Mouse (Mus musculus): ENCODE measurements around the gene Gm6583.

The Gm6583 gene

DNA sequence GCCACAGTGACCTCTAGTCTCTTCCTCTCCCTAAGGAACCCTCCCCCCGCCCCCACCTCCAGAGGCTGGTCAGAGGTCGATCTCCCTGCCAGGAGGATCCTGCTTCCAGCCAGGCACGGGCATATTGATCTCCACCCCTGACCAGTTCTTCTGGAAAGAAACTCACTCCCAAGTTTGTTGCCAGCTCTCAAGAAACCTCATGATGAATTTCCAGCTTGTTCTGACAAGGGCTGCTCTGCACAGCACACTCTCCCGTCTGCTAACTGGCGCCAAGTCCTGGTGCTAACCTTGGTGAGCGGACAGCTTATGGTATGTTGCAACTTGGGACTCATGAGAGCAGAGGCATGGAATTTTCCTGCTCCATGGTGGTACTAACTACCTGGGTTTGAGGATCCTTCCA is 22.9 kb upstream of the Gm6583 start:
- TF ChIP-seq GATA4 (IDR thresholded peaks at IDR 0.05; ENCODE audit: insufficient replicate concordance, low read length) = no peak

DNA sequence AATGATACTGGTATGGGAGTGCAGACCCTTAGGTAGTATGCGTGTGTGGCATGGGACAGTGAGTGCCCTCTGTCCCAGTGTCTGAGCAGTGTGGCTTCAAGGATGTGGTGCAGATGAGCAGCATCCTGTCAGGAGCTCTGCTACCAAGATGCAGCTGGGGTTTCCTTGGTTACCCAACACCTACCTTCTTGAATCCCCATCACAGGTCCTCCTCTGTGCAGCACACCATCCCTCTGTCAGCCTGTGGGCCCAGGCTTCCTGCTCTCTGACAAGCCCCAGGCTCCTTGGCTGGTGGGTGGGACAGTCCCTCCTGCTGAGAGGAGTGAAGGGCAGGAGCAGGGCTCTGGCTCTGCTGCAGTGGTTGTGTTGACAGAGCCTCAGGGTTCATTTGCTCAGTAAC is 21.5 kb upstream of the Gm6583 start:
- no peak for TF ChIP-seq GATA4 (IDR thresholded peaks at IDR 0.05; ENCODE audit: insufficient replicate concordance, low read length)

- TF ChIP-seq GATA4 (IDR thresholded peaks at IDR 0.05; ENCODE audit: insufficient replicate concordance, low read length) = no peak
These were observed 20.3 kb upstream of the Gm6583 start for GRCm38 (mm10) chr5:112376111-112376510.

DNA sequence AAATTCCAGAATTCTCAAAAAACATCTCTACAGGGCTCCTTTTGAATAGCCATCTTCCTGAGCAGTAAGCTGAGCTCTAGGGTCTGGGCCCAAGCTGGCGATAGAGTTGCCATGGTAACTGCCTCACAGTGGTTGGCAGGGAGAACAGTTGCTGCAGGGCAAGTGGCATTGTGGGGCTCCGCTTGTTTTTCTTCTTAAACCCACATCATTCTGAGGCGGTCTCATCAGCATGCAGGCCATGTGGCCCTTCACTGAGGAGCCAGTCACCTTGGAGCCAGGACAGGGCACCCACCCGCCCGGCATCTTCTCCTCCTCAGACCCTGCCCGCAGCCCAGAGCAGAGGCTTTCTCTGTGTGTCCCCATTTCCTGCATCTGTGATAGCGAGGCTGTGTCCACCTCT is 16.1 kb upstream of the Gm6583 start:
- TF ChIP-seq GATA4 (IDR thresholded peaks at IDR 0.05; ENCODE audit: insufficient replicate concordance, low read length) = no peak

GRCm38 (mm10) chr5:112370236-112370813 is 14.5 kb upstream of the Gm6583 start:
- no peak for TF ChIP-seq GATA4 (IDR thresholded peaks at IDR 0.05; ENCODE audit: insufficient replicate concordance, low read length)

- TF ChIP-seq GATA4 (IDR thresholded peaks at IDR 0.05; ENCODE audit: insufficient replicate concordance, low read length) = no peak
These were observed 13.5 kb upstream of the Gm6583 start for GRCm38 (mm10) chr5:112369326-112369725.

DNA sequence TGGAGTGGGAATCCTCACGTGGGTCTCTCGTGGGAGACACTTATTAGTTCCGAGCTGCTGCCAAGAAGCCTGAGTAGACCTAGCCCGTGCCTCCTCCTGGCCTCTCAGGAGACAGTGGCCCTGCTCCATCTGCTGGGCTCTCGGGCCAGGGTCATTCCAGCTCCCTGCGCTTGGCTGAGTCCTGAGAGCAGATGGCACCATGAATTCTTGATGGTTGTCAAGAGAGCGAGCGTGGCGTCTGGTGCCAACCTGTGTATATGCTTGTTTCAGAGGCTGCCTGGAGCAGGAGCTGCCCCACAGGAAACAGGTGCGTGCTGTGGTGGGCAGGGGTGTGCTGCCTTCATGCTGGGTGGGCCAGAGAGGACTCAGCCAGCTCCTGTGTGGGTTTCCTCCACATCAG is 12.8 kb upstream of the Gm6583 start:
- no peak for TF ChIP-seq GATA4 (IDR thresholded peaks at IDR 0.05; ENCODE audit: insufficient replicate concordance, low read length)

DNA sequence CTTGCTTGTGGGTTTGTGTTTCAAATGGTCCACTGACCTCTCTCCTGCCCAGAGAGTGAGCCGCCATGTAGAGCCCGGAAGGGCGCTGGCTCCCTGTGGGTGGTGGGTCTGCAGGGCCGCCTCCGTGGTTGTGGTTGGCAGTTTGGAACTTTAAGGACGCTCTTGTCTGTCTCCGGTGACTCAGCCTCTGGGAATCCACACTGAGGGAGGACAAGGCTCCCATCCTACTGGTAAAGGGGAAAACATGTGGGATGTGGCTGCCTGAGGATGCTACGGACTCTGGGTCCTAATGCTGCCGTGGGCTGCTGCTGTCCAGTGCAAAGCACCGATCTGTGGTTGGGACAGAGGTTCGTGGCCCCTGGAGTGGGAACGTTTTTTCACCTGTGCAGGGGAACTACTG is 12.1 kb upstream of the Gm6583 start:
- TF ChIP-seq GATA4 (IDR thresholded peaks at IDR 0.05; ENCODE audit: insufficient replicate concordance, low read length) = no peak

- no peak for TF ChIP-seq GATA4 (IDR thresholded peaks at IDR 0.05; ENCODE audit: insufficient replicate concordance, low read length)
These were observed 11.5 kb upstream of the Gm6583 start for GRCm38 (mm10) chr5:112367338-112367737.

- no peak for TF ChIP-seq GATA4 (IDR thresholded peaks at IDR 0.05; ENCODE audit: insufficient replicate concordance, low read length)
These were observed 11.0 kb upstream of the Gm6583 start for GRCm38 (mm10) chr5:112366879-112367278.

GRCm38 (mm10) chr5:112364184-112364797 is 8.5 kb upstream of the Gm6583 start:
- TF ChIP-seq GATA4 (IDR thresholded peaks at IDR 0.05; ENCODE audit: insufficient replicate concordance, low read length) = no peak

- no peak for TF ChIP-seq GATA4 (IDR thresholded peaks at IDR 0.05; ENCODE audit: insufficient replicate concordance, low read length)
These were observed 4.2 kb upstream of the Gm6583 start for GRCm38 (mm10) chr5:112360077-112360476.

- TF ChIP-seq GATA4 (IDR thresholded peaks at IDR 0.05; ENCODE audit: insufficient replicate concordance, low read length) = no peak
These were observed 3.7 kb upstream of the Gm6583 start for GRCm38 (mm10) chr5:112359520-112359919.

- no peak for TF ChIP-seq GATA4 (IDR thresholded peaks at IDR 0.05; ENCODE audit: insufficient replicate concordance, low read length)
These were observed 489 bp upstream of the Gm6583 start for GRCm38 (mm10) chr5:112356322-112356721.

GRCm38 (mm10) chr5:112355493-112355892 is 340 bp downstream of the Gm6583 start:
- TF ChIP-seq GATA4 (IDR thresholded peaks at IDR 0.05; ENCODE audit: insufficient replicate concordance, low read length) = no peak

GRCm38 (mm10) chr5:112349169-112349568 is 6.7 kb downstream of the Gm6583 start:
- no peak for TF ChIP-seq GATA4 (IDR thresholded peaks at IDR 0.05; ENCODE audit: insufficient replicate concordance, low read length)
